Mouse (Mus musculus) urinary bladder, postnatal 10 days (tissue): Measurements from ENCODE around the gene Il2rg.
A peak's percentile ranks its signal among the peaks of the same experiment; 100 is the strongest.

Experiments used
- DNase-seq: peaks from one replicate; pipeline ENCODE4 v3.0.0; 2022; ENCODE audit warnings: low spot score

The Il2rg gene

DNA sequence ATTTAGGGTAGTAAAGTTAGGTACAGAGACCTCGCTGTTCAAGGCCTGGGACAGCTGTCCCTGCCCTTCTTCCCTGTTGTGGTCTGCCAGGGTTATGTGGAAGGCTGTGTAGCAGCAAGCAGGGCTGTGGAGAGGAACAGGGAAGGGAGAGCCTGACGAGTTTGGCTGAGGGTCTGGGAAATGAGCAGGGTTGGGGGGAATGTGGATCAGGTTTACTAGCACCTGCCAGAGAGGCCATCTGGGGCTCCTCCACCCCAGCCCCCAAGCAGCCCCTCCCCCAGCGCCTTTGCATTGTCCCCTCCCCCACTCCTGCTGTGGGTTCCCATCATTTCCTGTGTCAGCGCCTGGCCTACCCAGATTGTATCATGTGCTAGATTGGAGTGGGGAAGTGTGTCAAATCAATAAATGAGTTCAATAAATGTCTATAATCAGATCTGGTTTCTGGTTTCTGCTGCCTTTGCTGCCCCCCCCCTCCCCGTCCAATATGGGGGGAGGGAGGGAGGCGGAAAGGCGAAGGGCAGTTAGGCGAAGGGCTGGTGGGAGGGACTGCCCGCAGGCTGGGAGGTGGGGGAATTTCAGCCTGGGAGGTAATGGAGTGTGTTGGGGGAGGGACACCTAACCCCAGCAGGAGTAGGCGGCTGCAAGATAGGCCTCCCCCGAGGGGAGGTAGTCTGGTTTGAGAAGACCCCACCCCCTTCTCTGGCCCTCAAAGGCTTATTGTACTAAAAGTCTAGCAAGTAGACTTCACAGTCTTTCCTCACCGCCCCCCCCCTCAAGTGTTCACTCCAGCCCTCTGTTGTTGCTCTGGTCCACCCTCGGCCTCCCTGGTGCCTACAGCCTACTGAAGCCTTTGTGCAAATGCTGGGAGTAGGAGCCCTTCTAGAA lies 7.4 kb downstream of the Il2rg start:
- DNase-seq, result no peak

- DNase-seq, result no peak
Observed at GRCm38 (mm10) chrX:101256603-101257002, 11.5 kb downstream of the Il2rg start.

GRCm38 (mm10) chrX:101254740-101255139 lies 13.3 kb downstream of the Il2rg start:
- no peak for DNase-seq

DNA sequence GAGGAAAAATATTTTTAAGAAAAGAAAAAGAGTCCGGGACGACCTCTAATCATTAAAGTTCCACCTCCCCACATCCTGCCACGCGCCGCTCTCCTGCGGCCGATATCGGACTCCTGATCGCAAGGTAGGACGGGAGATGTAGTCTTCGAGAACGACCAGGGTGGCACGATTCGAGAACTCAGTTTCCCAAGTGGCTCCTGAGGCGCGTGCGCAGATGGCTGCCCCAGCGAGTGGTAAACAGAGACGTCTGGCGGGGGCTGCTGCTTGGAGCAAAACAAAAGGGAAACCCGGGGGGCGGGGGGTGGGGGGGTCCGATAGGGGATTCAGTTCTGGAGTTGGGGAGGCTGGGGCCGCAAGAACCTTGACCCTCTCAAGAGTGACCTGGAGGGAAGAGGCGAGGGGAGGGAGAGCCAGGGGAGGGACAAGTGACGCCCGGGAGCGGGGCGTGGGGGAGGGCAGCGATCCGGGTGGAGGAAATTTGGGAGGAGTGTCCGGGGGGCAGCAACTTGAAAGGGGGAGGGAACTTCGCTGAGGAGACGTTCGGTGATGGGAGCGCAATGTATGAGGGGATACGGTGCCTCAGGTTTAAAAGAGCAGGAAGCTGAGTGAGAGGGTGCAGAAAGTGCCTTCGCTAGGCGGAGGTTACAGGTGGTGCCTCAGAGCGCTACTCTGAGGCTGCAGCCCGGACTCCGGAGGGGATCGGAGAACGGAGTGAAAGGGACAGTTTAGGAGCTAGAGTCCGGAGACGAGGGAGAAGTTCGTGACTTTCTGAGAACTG lies 13.9 kb downstream of the Il2rg start, which contains the start of gene Foxo4:
Gene Foxo4, plus strand, starts transcription at position 577 of the 778 bp plus-strand sequence.
- DNase-seq, result peak; percentile 34

- no peak for DNase-seq
Observed at GRCm38 (mm10) chrX:101245011-101245410, 23.0 kb downstream of the Il2rg start.

DNA sequence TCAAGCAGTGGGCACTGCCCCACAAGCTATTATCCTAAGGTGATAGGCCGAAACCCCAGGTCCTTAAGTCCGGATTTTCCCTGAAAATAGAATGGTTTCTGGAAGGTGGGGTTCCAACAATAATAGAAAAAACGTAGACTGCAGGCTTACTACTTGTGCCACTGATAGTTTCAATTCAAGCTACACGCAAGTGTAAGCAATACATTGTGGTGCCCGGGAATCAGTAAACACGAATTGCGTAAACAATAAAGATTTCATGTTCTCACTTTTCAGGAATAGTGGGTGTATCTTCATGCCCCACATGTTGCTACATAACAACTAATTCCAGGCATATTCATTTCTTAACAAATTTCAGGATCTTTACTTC lies 45.3 kb downstream of the Il2rg start:
- no peak for DNase-seq

DNA sequence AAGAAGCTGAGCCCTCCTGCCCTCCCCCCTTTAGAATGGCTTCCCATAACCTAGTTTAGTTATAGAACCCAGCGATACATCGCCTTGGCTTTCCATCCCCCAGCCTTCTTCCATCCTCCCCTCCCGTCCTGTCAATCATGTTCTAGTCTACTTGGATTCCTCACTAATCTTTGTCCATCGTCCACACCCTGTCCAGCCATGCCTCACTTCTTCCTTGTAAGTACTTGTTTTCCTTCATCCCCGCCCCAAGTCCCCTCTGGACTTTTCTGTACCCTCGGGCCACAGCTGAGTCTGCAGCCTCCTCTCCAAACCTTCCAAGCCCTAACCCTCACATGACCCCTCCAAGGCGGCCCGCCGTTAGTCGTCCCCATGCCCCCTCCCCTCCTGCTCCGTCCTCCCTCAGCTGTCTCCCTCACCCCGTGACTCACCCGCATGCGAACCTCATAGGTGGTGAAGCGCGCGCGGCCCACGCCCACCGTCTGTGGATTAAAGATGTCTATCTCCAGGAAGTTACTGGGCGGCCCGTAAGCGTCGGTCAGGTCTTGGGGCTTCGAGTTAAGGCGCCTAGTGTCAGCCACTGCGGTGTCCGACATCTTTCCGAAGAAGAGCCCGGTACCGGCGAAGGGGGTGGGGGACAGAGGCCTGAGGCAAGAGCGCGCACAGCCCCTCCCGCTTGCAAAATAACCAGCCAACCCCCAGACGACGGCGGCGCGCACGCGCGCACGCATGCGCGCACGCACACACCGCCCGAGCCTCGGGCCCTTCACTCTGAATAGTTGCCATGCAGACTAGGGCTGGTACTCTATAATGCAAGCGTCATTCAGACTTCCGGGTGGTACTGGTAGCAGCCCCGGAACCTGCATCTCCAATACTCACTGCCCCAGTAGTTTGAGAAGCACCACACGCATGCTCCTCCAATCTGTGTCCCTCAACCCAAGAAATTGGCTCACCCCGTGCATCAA lies 45.9 kb downstream of the Il2rg start, which contains the start of gene Snx12:
Gene Snx12, minus strand, starts transcription at position 730 of the 962 bp plus-strand sequence.
- peak; percentile 32 for DNase-seq
